Mouse (Mus musculus) lung, postnatal 0 days (tissue): Measurements from ENCODE around the gene Cdk15. TPM values are rescaled to one million over a fixed set of nuclear protein-coding genes. Genes with fewer than 3 reads are reported as not detected.
A peak's percentile ranks its signal among the peaks of the same experiment; 100 is the strongest.

Source experiments
- ATAC-seq: fragments of 200-750 bp; cut with Nextera tagmentation; 2 replicates; pipeline ENCODE4 v1.8.0; 2017; ENCODE audit warnings: moderate library complexity
- DNase-seq: peaks from one replicate; pipeline ENCODE4 v3.0.0-alpha.2; 2016; ENCODE audit warnings: low spot score
- H3K27ac ChIP-seq: fragments of 300-500 bp; sonication (generic); 2 replicates; pipeline ENCODE4 v1.5.1; 2014; ENCODE audit warnings: antibody characterized with exemption, mild to moderate bottlenecking, low read length, mixed read lengths
- H3K27me3 ChIP-seq: fragments of 300-500 bp; sonication (generic); replicated peaks from 2 replicates; pipeline ENCODE4 v1.6.1; 2014; ENCODE audit warnings: low read length, mixed read lengths; ENCODE audit not compliant: insufficient read depth
- H3K36me3 ChIP-seq: fragments of 300-500 bp; sonication (generic); 2 replicates; pipeline ENCODE4 v1.6.1; 2014; ENCODE audit warnings: low read length, mixed read lengths; ENCODE audit not compliant: insufficient read depth
- H3K4me1 ChIP-seq: fragments of 300-500 bp; sonication (generic); 2 replicates; pipeline ENCODE4 v1.6.1; 2014; ENCODE audit warnings: antibody characterized with exemption, low read depth, low read length, mixed read lengths; ENCODE audit not compliant: insufficient read depth
- H3K4me2 ChIP-seq: fragments of 300-500 bp; sonication (generic); replicated peaks from 2 replicates; pipeline ENCODE4 v1.6.1; 2014; ENCODE audit warnings: low read depth, mild to moderate bottlenecking, low read length, moderate library complexity, mixed read lengths
- H3K4me3 ChIP-seq: fragments of 300-500 bp; sonication (generic); 2 replicates; pipeline ENCODE4 v1.5.1; 2014; ENCODE audit warnings: low read depth, low read length
- H3K9ac ChIP-seq: fragments of 300-500 bp; sonication (generic); replicated peaks from 2 replicates; pipeline ENCODE4 v1.6.1; 2014; ENCODE audit warnings: low read depth, mild to moderate bottlenecking
- H3K9me3 ChIP-seq: fragments of 300-500 bp; sonication (generic); 2 replicates; pipeline ENCODE4 v1.6.1; 2016; ENCODE audit warnings: low read length, mixed read lengths
- CTCF ChIP-seq: IDR thresholded peaks from 2 replicates; pipeline ENCODE4 v1.5.1; 2016; ENCODE audit warnings: antibody characterized with exemption, mild to moderate bottlenecking
- EP300 ChIP-seq: IDR thresholded peaks from 2 replicates; pipeline ENCODE4 v1.6.1; 2016; ENCODE audit warnings: antibody characterized with exemption, mild to moderate bottlenecking, control low read depth
- WGBS: fragments of 180-500 bp; shearing (Covaris S2); extraction: QIAGEN DNeasy Blood & Tissue Kit; methylation state at CpG from one replicate; pipeline ENCODE4 v1.1.7; 2014; 5-methylcytosine and 5-hydroxymethylcytosine counted together
- polyA plus RNA-seq: library from polyadenylated mRNA; unstranded; fragments of >200 nt; fragmentation: Nextera tagmentation; extraction: Ambion mirVana; gene quantifications from 2 replicates; pipeline ENCODE4 v1.2.1, GENCODE M21; 2015

The Cdk15 gene
- polyA plus RNA-seq = 0.13 and 0.35 TPM in 2 replicates

- Histone ChIP-seq H3K27me3 (no peaks in the 10 kb centered on the region), H3K9ac (no peak within 1 kb of the TSS), H3K4me3 (no peak within 1 kb of the TSS), H3K4me1 (no peaks in the 10 kb centered on the region), H3K36me3 (no peaks in the 10 kb centered on the region), H3K9me3 (no peaks in the 10 kb centered on the region), H3K27ac (no peak within 1 kb of the TSS), H3K4me2 (no peak within 1 kb of the TSS)
- DNase-seq (peak; percentile 25), ATAC-seq (no peak)
- TF ChIP-seq EP300 (no peak), CTCF (no peak)
- 24% methylated on average over 13 of the region's 13 CpGs for WGBS
These were observed at the start of gene Cdk15 for GRCm38 (mm10) chr1:59256751-59257231. TSS of gene Cdk15 (plus strand) at chr1:59256906.

GRCm38 (mm10) chr1:59208331-59208730 is 48.4 kb upstream of the Cdk15 start:
- Histone ChIP-seq H3K9me3 (no peaks in the 10 kb centered on the region), H3K4me3 (no peak overlapping the region), H3K36me3 (no peaks in the 10 kb centered on the region), H3K4me2 (no peak overlapping the region), H3K27me3 (no peaks in the 10 kb centered on the region), H3K4me1 (no peaks in the 10 kb centered on the region), H3K27ac (no peak overlapping the region), H3K9ac (no peak overlapping the region)
- no peak for ATAC-seq
- no peak for DNase-seq
- 88% methylated on average over 1 of the region's 1 CpGs for WGBS
- TF ChIP-seq EP300 = no peak
- TF ChIP-seq CTCF = no peak

DNA sequence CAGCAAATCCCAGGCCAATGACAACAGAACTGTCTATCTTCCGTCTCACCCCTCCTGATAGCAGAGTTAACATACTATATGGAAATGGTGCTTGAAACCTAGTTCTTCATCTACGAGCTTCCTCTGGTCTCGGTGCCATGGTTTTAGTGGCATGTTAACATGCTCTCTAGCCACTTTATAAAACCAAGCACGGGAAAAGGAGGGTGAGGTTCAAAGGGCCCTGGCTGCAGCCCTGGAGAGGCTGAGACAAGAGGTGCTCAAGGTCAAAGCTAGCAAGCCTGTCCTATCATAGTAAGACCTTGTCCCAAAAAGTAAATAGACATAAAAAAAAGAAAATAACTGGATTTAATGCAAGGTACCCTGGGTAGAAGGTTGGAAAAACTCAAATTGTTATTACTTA is 45.1 kb upstream of the Cdk15 start:
- no peak for DNase-seq
- Histone ChIP-seq H3K9ac (no peak overlapping the region), H3K36me3 (no peaks in the 10 kb centered on the region), H3K4me3 (no peak overlapping the region), H3K4me2 (no peak overlapping the region), H3K27ac (no peak overlapping the region), H3K27me3 (no peaks in the 10 kb centered on the region), H3K9me3 (no peaks in the 10 kb centered on the region), H3K4me1 (no peaks in the 10 kb centered on the region)
- WGBS = 64% methylated on average over 4 of the region's 4 CpGs
- peak; percentile 54; the same call in 1 of the 2 replicates for ATAC-seq
- no peak for TF ChIP-seq CTCF
- no peak for TF ChIP-seq EP300

DNA sequence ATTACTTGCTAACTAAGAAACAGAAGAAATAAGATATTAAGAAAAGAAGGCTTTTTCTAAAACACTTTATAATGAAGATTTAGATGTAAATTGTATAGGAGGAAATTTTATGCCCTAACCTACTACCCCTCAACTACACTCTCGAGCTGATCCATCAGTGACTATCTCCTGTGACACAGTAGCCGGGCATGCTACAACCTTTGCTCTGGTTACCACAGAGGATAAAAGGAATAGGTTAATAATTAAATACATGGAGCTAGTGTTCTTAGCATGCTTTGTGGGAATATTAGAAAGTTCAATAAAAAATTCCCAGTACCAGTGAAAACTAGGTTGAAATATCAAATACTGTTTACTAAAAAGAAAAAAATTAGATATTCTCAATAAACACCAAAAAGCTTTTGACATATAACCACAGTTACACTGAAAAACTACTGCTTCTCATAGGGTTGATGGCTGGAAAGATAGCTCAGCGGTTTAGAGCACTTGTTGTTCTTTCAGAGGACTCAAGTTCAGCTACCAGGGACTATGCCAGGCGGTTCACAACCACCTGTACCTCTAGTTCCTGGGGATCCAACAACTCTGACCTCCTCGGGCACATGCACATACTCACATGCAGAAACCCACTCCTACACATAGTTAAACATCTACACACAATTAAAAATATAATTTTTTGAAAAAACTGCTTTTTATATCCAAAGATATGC is 44.5 kb upstream of the Cdk15 start:
- no peaks in the 10 kb centered on the region for H3K4me1 ChIP-seq
- 62% methylated on average over 5 of the region's 5 CpGs for WGBS
- H3K9me3 ChIP-seq = no peaks in the 10 kb centered on the region
- no peak overlapping the region for H3K4me2 ChIP-seq
- TF ChIP-seq EP300 (no peak), CTCF (no peak)
- ATAC-seq (no peak), DNase-seq (no peak)
- no peak overlapping the region for H3K9ac ChIP-seq
- no peaks in the 10 kb centered on the region for H3K27me3 ChIP-seq
- H3K27ac ChIP-seq = no peak overlapping the region
- no peak overlapping the region for H3K4me3 ChIP-seq
- H3K36me3 ChIP-seq = no peaks in the 10 kb centered on the region

DNA sequence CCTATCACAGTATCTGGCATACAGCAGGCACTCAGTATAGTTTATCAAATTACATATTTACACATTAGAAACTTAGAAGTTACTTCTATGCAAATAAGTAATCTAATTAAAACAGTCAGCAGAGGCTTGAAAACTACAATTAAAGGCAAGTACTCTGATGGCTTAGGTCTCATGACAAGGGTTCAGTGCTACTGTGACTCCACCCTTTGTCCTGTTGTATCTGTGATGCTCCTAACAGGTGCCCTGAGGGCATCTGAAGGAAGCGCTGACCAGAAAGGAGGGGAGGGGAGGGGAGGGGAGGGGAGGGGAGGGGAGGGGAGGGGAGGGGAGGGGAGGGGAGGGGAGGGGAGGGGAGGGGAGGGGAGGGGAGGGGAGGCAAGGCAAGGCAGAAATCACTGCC is 43.8 kb upstream of the Cdk15 start:
- no peak for DNase-seq

DNA sequence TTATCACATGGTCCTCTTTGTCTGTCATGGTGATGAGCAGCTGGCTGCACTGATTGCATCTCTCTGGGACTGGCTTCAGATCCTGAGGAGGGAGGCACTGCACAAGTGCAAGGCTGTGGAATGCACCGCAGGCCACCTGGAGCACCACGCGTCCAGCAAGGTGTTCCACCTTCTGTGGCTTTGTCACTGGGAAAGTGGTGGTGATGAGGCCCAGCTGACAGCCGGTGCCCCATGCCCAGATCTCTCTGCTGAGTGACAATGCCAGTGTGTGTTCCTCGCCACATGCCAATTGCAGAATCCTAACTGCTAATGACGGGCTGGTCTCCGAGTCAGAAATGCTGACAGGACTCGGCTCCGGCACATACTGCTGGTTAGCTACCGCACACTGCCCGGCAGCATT is 41.3 kb upstream of the Cdk15 start:
- no peak overlapping the region for H3K27ac ChIP-seq
- no peak overlapping the region for H3K4me3 ChIP-seq
- H3K27me3 ChIP-seq = no peaks in the 10 kb centered on the region
- H3K4me2 ChIP-seq = no peak overlapping the region
- no peaks in the 10 kb centered on the region for H3K36me3 ChIP-seq
- no peak for TF ChIP-seq EP300
- no peaks in the 10 kb centered on the region for H3K9me3 ChIP-seq
- ATAC-seq (no peak), DNase-seq (no peak)
- WGBS = 95% methylated on average over 11 of the region's 11 CpGs
- H3K4me1 ChIP-seq = no peaks in the 10 kb centered on the region
- H3K9ac ChIP-seq = no peak overlapping the region

More for the DNA sequence above, 43.8 kb upstream of the Cdk15 start:
- WGBS = no CpG with 5 or more reads among the region's 1 CpGs
- Histone ChIP-seq H3K9me3 (no peaks in the 10 kb centered on the region), H3K27ac (no peak overlapping the region), H3K9ac (no peak overlapping the region), H3K4me1 (no peaks in the 10 kb centered on the region), H3K36me3 (no peaks in the 10 kb centered on the region), H3K27me3 (no peaks in the 10 kb centered on the region), H3K4me2 (no peak overlapping the region), H3K4me3 (no peak overlapping the region)
- no peak for TF ChIP-seq EP300
- TF ChIP-seq CTCF = no peak
- no peak for ATAC-seq
